ENCODE assay signal across 9 mouse cellular contexts in genomic region chr8:121935341-121936294, GRCm38 (mm10). TPM values are rescaled to one million over a fixed set of nuclear protein-coding genes. Genes with fewer than 3 reads are reported as not detected.
DNase-seq lines count a peak whose midpoint lies in the region; ATAC-seq and TF ChIP-seq lines count a peak whose summit lies in the region.
"Had no signal": no experiment of that assay in that cellular context is flagged by ENCODE, and none has a peak within 500 bp of the region (broad histone marks: within the 10 kb centered on the region; RNA-seq: fewer than 3 reads in every experiment).

No protein-coding gene starts in this region.

- no peaks in the 10 kb centered on the region for H3K9me3 ChIP-seq in ES-E14 (ENCODE audit: control insufficient read depth, insufficient read depth, low read depth, low read length)
- no peaks in the 10 kb centered on the region for H3K9me3 ChIP-seq in midbrain, embryonic 11.5 days (ENCODE audit: control insufficient read depth, low read length)
- H3K9me3 ChIP-seq: G1E had no signal

- intact Hi-C loops in gastrocnemius, postnatal 14 days (cut with DNase I; ENCODE audit: low total_unique reads): no loop called here

- no peaks in the 10 kb centered on the region for H3K36me3 ChIP-seq in ES-E14 (ENCODE audit: control insufficient read depth, insufficient read depth, low read length, poor library complexity, severe bottlenecking)
- no peaks in the 10 kb centered on the region for H3K36me3 ChIP-seq in midbrain, embryonic 11.5 days (ENCODE audit: control insufficient read depth, insufficient read depth, low read length)
- H3K36me3 ChIP-seq: G1E had no signal

- peak; percentile 80 for ATAC-seq in midbrain, embryonic 11.5 days (ENCODE audit: low FRiP score)
- ATAC-seq in megakaryocyte progenitor cell, adult 5-6 weeks (replicated peaks; ENCODE audit: poor library complexity): no peak
- ATAC-seq in erythroblast, adult 5-6 weeks (replicated peaks; ENCODE audit: low FRiP score, poor library complexity, severe bottlenecking): no peak

- H3K4me2 ChIP-seq in midbrain, embryonic 11.5 days: no peak overlapping the region

- in situ Hi-C loops in ES-E14 (cut with MboI; ENCODE audit: low sequenced_read_pairs in 2 of 2, unreplicated experiment in 2 of 2): loop anchor here in 1 of 2 experiments (10.0 kb wide), 1 partner anchor 91 kb away; no protein-coding TSS in a partner anchor

- peaks cover 2 to 13% of the 10 kb centered on the region in 2 experiments; a peak in 2 of 4 replicates for H3K4me1 ChIP-seq in ES-E14 (ENCODE audit: control insufficient read depth in 2 of 2, insufficient read depth in 2 of 2, low read length in 2 of 2, poor library complexity in 1 of 2)
- peaks cover 4% of the 10 kb centered on the region; the same call in 1 of the 2 replicates for H3K4me1 ChIP-seq in midbrain, embryonic 11.5 days (ENCODE audit: control insufficient read depth, insufficient read depth, low read length)

- H3K27ac ChIP-seq in ES-E14 (ENCODE audit: insufficient read depth, low read depth, low read length, poor library complexity, severe bottlenecking): no peak overlapping the region
- H3K27ac ChIP-seq in midbrain, embryonic 11.5 days (ENCODE audit: low read depth, low read length): peak overlapping the region; percentile 26

- WGBS in midbrain, embryonic 11.5 days: 51% methylated on average over 12 of the region's 12 CpGs

- H3K9ac ChIP-seq in ES-E14 (ENCODE audit: insufficient read depth, low read depth, low read length, poor library complexity, severe bottlenecking): 0 out of 2 replicates have a peak overlapping the region, but pooled peaks have one; percentile 39
- H3K9ac ChIP-seq in midbrain, embryonic 11.5 days (ENCODE audit: low read length): no peak overlapping the region

- no peak overlapping the region; a peak in 1 of 4 replicates for H3K4me3 ChIP-seq in ES-E14 (ENCODE audit: insufficient read depth in 1 of 2, low read depth in 1 of 2, low read length in 2 of 2, poor library complexity in 1 of 2, severe bottlenecking in 1 of 2)
- H3K4me3 ChIP-seq in midbrain, embryonic 11.5 days (ENCODE audit: low read depth, low read length): no peak overlapping the region

- no peaks in the 10 kb centered on the region for H3K27me3 ChIP-seq in midbrain, embryonic 11.5 days (ENCODE audit: control insufficient read depth, insufficient read depth, low read length)

- DNase-seq in gastrocnemius, postnatal 14 days: peak; percentile 66
- DNase-seq in gastrocnemius, adult 18-20 months (ENCODE audit: low spot score): no peak
- DNase-seq in ES-E14 (ENCODE audit: low read depth, low spot score): no peak
- DNase-seq in embryo, embryonic 11.5 days (ENCODE audit: low read depth, low spot score): peak; percentile 51
- peak; percentile 32 for DNase-seq in kidney, postnatal 14 days
- peak; percentile 85 for DNase-seq in midbrain, embryonic 11.5 days (ENCODE audit: low spot score, missing footprints)

TF ChIP-seq in ES-E14, 5 proteins besides CTCF, POLR2A, EP300 and RAD21:
- TF ChIP-seq MAFK (IDR thresholded peaks at IDR 0.05; ENCODE audit: insufficient read depth, low read depth, low read length) (no peak), ZC3H11A (IDR thresholded peaks at IDR 0.05; ENCODE audit: borderline replicate concordance, low read depth, low read length) (no peak), HCFC1 (IDR thresholded peaks at IDR 0.05; ENCODE audit: borderline replicate concordance, insufficient read depth, low read length) (no peak), CHD2 (IDR thresholded peaks at IDR 0.05; ENCODE audit: low read depth, low read length) (no peak), ZNF384 (IDR thresholded peaks at IDR 0.05; ENCODE audit: low read depth, low read length) (no peak)

RNA-seq across cellular contexts. Expression of gene Car5a, which starts 9.1 kb away (rescaled TPM):
- total RNA-seq in gastrocnemius, postnatal 14 days (2021): not detected
- not detected for total RNA-seq in gastrocnemius, adult 18-20 months (2021)
- total RNA-seq in ES-E14 (2012; rRNA removed): 0.18 and 0.37 TPM in 2 replicates
- 0.14 TPM in 1 of 2 replicates, not detected in the other for polyA plus RNA-seq in midbrain, embryonic 11.5 days (2014; fragmentation: Nextera tagmentation; extraction: Ambion mirVana)
- total RNA-seq in megakaryocyte progenitor cell, adult 5-6 weeks (2015): not detected in 2 replicates
- total RNA-seq in megakaryocyte progenitor cell, adult 5-6 weeks (2017): not detected in 2 replicates
- total RNA-seq in erythroblast, adult 5-6 weeks (2015; ENCODE audit: low replicate concordance): not detected in 2 replicates
- not detected in 2 replicates for total RNA-seq in erythroblast, adult 5-6 weeks (2017; ENCODE audit: low replicate concordance)

RNA-seq across cellular contexts. Expression of gene Banp, which starts 13.9 kb away (rescaled TPM):
- total RNA-seq in gastrocnemius, postnatal 14 days (2021): 1 to 10 TPM; 8.3 to 8.4 TPM
- 1 to 10 TPM; 8.4 TPM for total RNA-seq in gastrocnemius, adult 18-20 months (2021)
- 53.8 and 67.8 TPM in 2 replicates for total RNA-seq in ES-E14 (2012; rRNA removed)
- 48.8 and 53.4 TPM in 2 replicates for polyA plus RNA-seq in midbrain, embryonic 11.5 days (2014; fragmentation: Nextera tagmentation; extraction: Ambion mirVana)
- total RNA-seq in megakaryocyte progenitor cell, adult 5-6 weeks (2015): 7.5 and 9.0 TPM in 2 replicates
- total RNA-seq in megakaryocyte progenitor cell, adult 5-6 weeks (2017): 21.8 and 41.2 TPM in 2 replicates
- total RNA-seq in erythroblast, adult 5-6 weeks (2015; ENCODE audit: low replicate concordance): 6.1 and 25.0 TPM in 2 replicates
- total RNA-seq in erythroblast, adult 5-6 weeks (2017; ENCODE audit: low replicate concordance): 20.4 and 45.8 TPM in 2 replicates

RNA-seq across cellular contexts. Expression of gene Slc7a5, which starts 28.1 kb away (rescaled TPM):
- total RNA-seq in gastrocnemius, postnatal 14 days (2021): 1 to 10 TPM; 4.2 to 5.7 TPM
- total RNA-seq in gastrocnemius, adult 18-20 months (2021): 1 to 10 TPM; 1.0 to 1.4 TPM
- 173 and 307 TPM in 2 replicates for total RNA-seq in ES-E14 (2012; rRNA removed)
- polyA plus RNA-seq in midbrain, embryonic 11.5 days (2014; fragmentation: Nextera tagmentation; extraction: Ambion mirVana): 34.9 and 36.5 TPM in 2 replicates
- total RNA-seq in megakaryocyte progenitor cell, adult 5-6 weeks (2015): 46.4 and 57.5 TPM in 2 replicates
- 25.8 and 31.7 TPM in 2 replicates for total RNA-seq in megakaryocyte progenitor cell, adult 5-6 weeks (2017)
- total RNA-seq in erythroblast, adult 5-6 weeks (2015; ENCODE audit: low replicate concordance): 137 and 171 TPM in 2 replicates
- 151 and 182 TPM in 2 replicates for total RNA-seq in erythroblast, adult 5-6 weeks (2017; ENCODE audit: low replicate concordance)

Comparison
In these comparisons a context has a peak if more than half of its experiments do, and no peak if none do; other contexts are left out.
1. DNase-seq: peak in gastrocnemius, postnatal 14 days (single experiment), embryo, embryonic 11.5 days (single experiment), kidney, postnatal 14 days (single experiment) and midbrain, embryonic 11.5 days (single experiment); none in gastrocnemius, adult 18-20 months (single experiment) and ES-E14 (single experiment).
2. RNA of gene Slc7a5, which starts 28.1 kb away (total RNA-seq): 173 to 307 TPM in ES-E14, 137 to 182 TPM in erythroblast, adult 5-6 weeks and 25.8 to 57.5 TPM in megakaryocyte progenitor cell, adult 5-6 weeks; 4.2 to 5.7 TPM in gastrocnemius, postnatal 14 days and 1.0 to 1.4 TPM in gastrocnemius, adult 18-20 months; every median in the first group is over 4 times any median in the second.